Mouse (Mus musculus) embryonic facial prominence, embryonic 13.5 days (tissue): ENCODE data around the gene Ptprt. TPM values are rescaled to one million over a fixed set of nuclear protein-coding genes. Genes with fewer than 3 reads are reported as not detected.

Experiments used
- ATAC-seq: fragments of 200-750 bp; cut with Nextera tagmentation; 2 replicates; pipeline ENCODE4 v1.8.0; 2017; ENCODE audit warnings: low read depth; ENCODE audit not compliant: insufficient number of reproducible peaks, insufficient read depth, low FRiP score, low TSS enrichment
- H3K27ac ChIP-seq: fragments of 300-500 bp; sonication (generic); 2 replicates; pipeline ENCODE4 v1.5.1; 2015; ENCODE audit warnings: moderate library complexity, mild to moderate bottlenecking, inconsistent platforms
- H3K27me3 ChIP-seq: fragments of 300-500 bp; sonication (generic); 2 replicates; pipeline ENCODE4 v1.6.1; 2015; ENCODE audit warnings: mild to moderate bottlenecking, inconsistent platforms
- H3K36me3 ChIP-seq: fragments of 300-500 bp; sonication (generic); 2 replicates; pipeline ENCODE4 v1.6.1; 2015; ENCODE audit warnings: mild to moderate bottlenecking, inconsistent platforms
- H3K4me1 ChIP-seq: fragments of 300-500 bp; sonication (generic); 2 replicates; pipeline ENCODE4 v1.6.1; 2015; ENCODE audit warnings: inconsistent platforms
- H3K4me2 ChIP-seq: fragments of 300-500 bp; sonication (generic); 2 replicates; pipeline ENCODE4 v1.6.1; 2015; ENCODE audit warnings: moderate library complexity, mild to moderate bottlenecking, inconsistent platforms
- H3K4me3 ChIP-seq: fragments of 300-500 bp; sonication (generic); 2 replicates; pipeline ENCODE4 v1.5.1; 2015; ENCODE audit warnings: mild to moderate bottlenecking, inconsistent platforms
- H3K9ac ChIP-seq: fragments of 300-500 bp; sonication (generic); 2 replicates; pipeline ENCODE4 v1.6.1; 2015; ENCODE audit warnings: mild to moderate bottlenecking, inconsistent platforms
- H3K9me3 ChIP-seq: fragments of 300-500 bp; sonication (generic); 2 replicates; pipeline ENCODE4 v1.6.1; 2016; ENCODE audit warnings: inconsistent platforms
- WGBS: fragments of 180-500 bp; shearing (Covaris S2); methylation state at CpG from one replicate; pipeline ENCODE4 v1.1.7; 2015; ENCODE audit warnings: mixed read lengths; 5-methylcytosine and 5-hydroxymethylcytosine counted together
- polyA plus RNA-seq: library from polyadenylated mRNA; unstranded; fragments of >200 nt; fragmentation: Nextera tagmentation; extraction: Ambion mirVana; gene quantifications from 2 replicates; pipeline ENCODE4 v1.2.1, GENCODE M21; 2015

Gene Ptprt
- polyA plus RNA-seq, 1 experiment from 2014 or later = 0.93 TPM

DNA sequence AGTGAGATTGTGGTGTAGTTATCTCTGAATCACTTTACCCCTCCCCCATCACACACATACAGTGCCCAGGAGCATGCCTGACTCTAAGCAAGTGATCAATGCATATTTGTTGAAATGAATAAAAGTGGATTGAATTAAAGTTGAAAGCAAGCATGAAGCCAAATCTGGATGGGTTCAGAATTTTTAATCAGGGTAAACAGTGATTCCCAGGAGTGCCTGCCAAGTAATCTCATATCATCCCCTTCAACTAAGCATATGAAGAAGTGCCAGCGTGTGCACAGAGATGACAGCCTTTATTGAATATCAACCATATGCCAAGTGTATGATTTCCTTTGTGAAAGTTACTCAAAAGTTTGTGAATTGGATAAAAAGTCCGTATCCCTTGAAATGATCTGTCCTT, 893.4 kb downstream of the Ptprt start:
- H3K36me3 ChIP-seq = no peaks in the 10 kb centered on the region
- H3K9me3 ChIP-seq = no peaks in the 10 kb centered on the region
- 65% methylated on average over 2 of the region's 2 CpGs for WGBS
- ATAC-seq = no peak
- no peak overlapping the region for H3K4me2 ChIP-seq
- H3K27ac ChIP-seq = no peak overlapping the region
- no peak overlapping the region for H3K9ac ChIP-seq
- no peaks in the 10 kb centered on the region for H3K4me1 ChIP-seq
- no peak overlapping the region for H3K4me3 ChIP-seq
- H3K27me3 ChIP-seq = no peaks in the 10 kb centered on the region

- Histone ChIP-seq H3K4me2 (no peak overlapping the region), H3K36me3 (no peaks in the 10 kb centered on the region), H3K9me3 (no peaks in the 10 kb centered on the region), H3K4me3 (no peak overlapping the region), H3K27ac (no peak overlapping the region), H3K27me3 (no peaks in the 10 kb centered on the region), H3K4me1 (peaks cover 16% of the 10 kb centered on the region; the same call in 1 of the 2 replicates), H3K9ac (no peak overlapping the region)
- no peak for ATAC-seq
- 52% methylated on average over 4 of the region's 4 CpGs for WGBS
Observed at GRCm38 (mm10) chr2:161713024-161713423, 947.9 kb downstream of the Ptprt start.

GRCm38 (mm10) chr2:161709316-161709715, 951.6 kb downstream of the Ptprt start:
- Histone ChIP-seq H3K36me3 (no peaks in the 10 kb centered on the region), H3K9ac (no peak overlapping the region), H3K4me3 (no peak overlapping the region), H3K27ac (no peak overlapping the region), H3K4me1 (peaks cover 16% of the 10 kb centered on the region; the same call in 1 of the 2 replicates), H3K27me3 (peaks cover 13% of the 10 kb centered on the region), H3K9me3 (no peaks in the 10 kb centered on the region), H3K4me2 (no peak overlapping the region)
- 66% methylated on average over 5 of the region's 5 CpGs for WGBS
- ATAC-seq = no peak

- no peaks in the 10 kb centered on the region for H3K9me3 ChIP-seq
- peaks cover 16% of the 10 kb centered on the region; the same call in 1 of the 2 replicates for H3K4me1 ChIP-seq
- no peaks in the 10 kb centered on the region for H3K36me3 ChIP-seq
- WGBS = 86% methylated on average over 7 of the region's 7 CpGs
- no peak overlapping the region for H3K4me3 ChIP-seq
- H3K4me2 ChIP-seq = no peak overlapping the region
- H3K27ac ChIP-seq = no peak overlapping the region
- H3K27me3 ChIP-seq = peaks cover 13% of the 10 kb centered on the region
- no peak overlapping the region for H3K9ac ChIP-seq
- ATAC-seq = no peak
Observed at GRCm38 (mm10) chr2:161706386-161706915, 954.5 kb downstream of the Ptprt start.

DNA sequence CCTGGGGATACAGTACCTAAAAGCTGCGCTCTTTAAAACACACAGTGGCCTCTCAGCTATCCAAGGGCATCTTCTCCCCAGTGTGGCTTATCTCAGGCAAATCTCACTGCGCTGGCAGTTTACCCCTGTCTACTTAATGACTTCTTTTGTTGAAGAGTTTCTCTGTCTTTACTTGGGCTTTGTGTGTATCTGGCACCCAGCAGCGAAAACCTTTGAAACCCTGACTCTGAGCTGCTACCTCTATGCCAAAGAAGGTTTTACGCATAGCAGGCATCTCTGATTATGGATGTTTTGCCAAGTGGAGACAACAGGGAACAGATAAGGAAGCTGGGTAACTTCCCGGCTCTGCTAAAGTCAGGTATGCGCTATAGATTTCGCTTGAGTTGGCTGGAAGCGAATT, 956.1 kb downstream of the Ptprt start:
- Histone ChIP-seq H3K4me1 (peaks cover 10% of the 10 kb centered on the region; the same call in 1 of the 2 replicates), H3K9ac (no peak overlapping the region), H3K27me3 (peaks cover 13% of the 10 kb centered on the region), H3K27ac (no peak overlapping the region), H3K9me3 (no peaks in the 10 kb centered on the region), H3K36me3 (no peaks in the 10 kb centered on the region), H3K4me3 (no peak overlapping the region), H3K4me2 (no peak overlapping the region)
- no peak for ATAC-seq
- WGBS = 41% methylated on average over 8 of the region's 8 CpGs

DNA sequence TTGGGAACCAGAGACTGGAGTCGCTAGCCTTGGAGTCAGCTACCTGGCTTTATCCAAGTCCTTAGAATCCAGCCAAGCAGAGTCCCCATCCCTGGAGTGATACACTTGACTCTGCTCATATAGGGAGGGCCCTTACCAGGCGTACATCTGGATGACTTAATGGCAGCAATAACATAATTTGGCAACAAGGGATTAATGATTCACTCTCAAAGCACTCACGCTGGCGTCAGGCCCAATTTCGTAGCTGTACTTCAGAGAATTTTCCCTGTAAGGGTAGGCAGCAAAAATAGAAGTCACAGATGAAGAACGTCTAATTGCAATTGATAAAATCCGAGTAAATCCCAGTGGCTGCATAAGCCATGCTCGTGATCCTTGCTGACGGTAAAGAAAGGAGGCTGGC, 956.5 kb downstream of the Ptprt start:
- no peak for ATAC-seq
- Histone ChIP-seq H3K4me3 (no peak overlapping the region), H3K9ac (no peak overlapping the region), H3K4me1 (peaks cover 7% of the 10 kb centered on the region; the same call in 1 of the 2 replicates), H3K4me2 (no peak overlapping the region), H3K9me3 (no peaks in the 10 kb centered on the region), H3K27ac (no peak overlapping the region), H3K36me3 (no peaks in the 10 kb centered on the region), H3K27me3 (peaks cover 13% of the 10 kb centered on the region)
- 39% methylated on average over 9 of the region's 9 CpGs for WGBS

- Histone ChIP-seq H3K9ac (no peak overlapping the region), H3K9me3 (no peaks in the 10 kb centered on the region), H3K27me3 (no peaks in the 10 kb centered on the region), H3K36me3 (no peaks in the 10 kb centered on the region), H3K4me2 (no peak overlapping the region), H3K27ac (no peak overlapping the region), H3K4me3 (no peak overlapping the region), H3K4me1 (no peaks in the 10 kb centered on the region)
- no peak for ATAC-seq
- WGBS = 83% methylated on average over 8 of the region's 8 CpGs
Observed at GRCm38 (mm10) chr2:161695819-161696218, 965.1 kb downstream of the Ptprt start.

DNA sequence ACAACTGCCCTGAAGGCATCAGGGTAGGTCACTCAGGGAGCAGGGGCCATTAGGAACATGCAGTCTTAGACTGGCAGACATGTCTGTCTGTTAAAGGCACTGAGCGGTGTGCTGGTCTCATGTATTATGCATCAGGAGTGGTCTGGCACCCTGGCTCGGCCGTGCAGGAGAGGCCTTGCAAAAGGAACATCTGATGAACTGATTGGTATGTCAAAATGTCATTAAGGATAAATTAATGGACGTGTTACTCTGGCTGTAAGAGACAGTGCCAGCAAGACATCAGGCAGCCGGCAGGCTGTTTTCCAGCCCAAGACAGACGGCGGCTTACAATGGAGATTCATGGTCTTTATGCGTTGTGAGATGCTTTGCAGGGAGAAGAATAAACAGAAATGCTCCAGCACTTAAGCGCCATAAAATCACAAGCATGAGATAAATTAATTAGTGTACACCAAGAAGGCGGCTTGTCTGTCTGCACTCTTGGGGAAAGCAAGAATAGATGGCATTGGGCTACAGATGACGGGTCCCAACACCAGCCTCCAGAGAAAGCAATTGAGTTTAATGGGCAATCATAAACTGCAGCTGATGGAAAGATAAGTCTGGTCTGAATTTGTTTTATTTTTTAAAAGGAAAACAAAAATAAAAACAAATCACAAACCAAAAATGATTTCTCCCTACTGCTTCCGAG, 992.5 kb downstream of the Ptprt start:
- H3K4me1 ChIP-seq = no peaks in the 10 kb centered on the region
- no peaks in the 10 kb centered on the region for H3K9me3 ChIP-seq
- WGBS = 84% methylated on average over 12 of the region's 12 CpGs
- ATAC-seq = no peak
- H3K9ac ChIP-seq = no peak overlapping the region
- no peaks in the 10 kb centered on the region for H3K27me3 ChIP-seq
- no peak overlapping the region for H3K4me2 ChIP-seq
- no peak overlapping the region for H3K4me3 ChIP-seq
- H3K27ac ChIP-seq = no peak overlapping the region
- H3K36me3 ChIP-seq = no peaks in the 10 kb centered on the region

GRCm38 (mm10) chr2:161661912-161662311, 999.0 kb downstream of the Ptprt start:
- H3K4me2 ChIP-seq = no peak overlapping the region
- H3K9me3 ChIP-seq = no peaks in the 10 kb centered on the region
- ATAC-seq = no peak
- H3K9ac ChIP-seq = no peak overlapping the region
- no peak overlapping the region for H3K27ac ChIP-seq
- H3K36me3 ChIP-seq = no peaks in the 10 kb centered on the region
- H3K4me1 ChIP-seq = no peaks in the 10 kb centered on the region
- no peaks in the 10 kb centered on the region for H3K27me3 ChIP-seq
- H3K4me3 ChIP-seq = no peak overlapping the region
- 45% methylated on average over 5 of the region's 5 CpGs for WGBS

DNA sequence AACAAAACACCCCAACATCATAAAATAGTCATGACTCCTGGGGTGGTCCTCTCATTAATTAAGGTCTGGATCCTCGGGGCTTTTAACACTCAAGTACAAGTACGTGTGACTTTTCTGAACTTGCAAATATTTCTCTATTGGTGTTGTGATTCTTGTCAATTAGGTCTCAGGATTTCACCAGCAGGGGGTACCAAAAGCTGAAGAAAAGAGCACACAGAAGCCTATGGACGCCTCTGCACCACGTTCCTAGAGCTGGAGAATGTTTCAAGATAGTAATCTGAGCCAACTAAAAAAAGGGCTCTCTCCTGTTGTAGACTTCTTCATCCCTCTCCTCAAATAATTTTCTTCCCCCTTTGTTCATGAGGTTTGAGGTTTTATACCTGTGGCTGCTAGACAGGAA, 1000.1 kb downstream of the Ptprt start:
- no peak for ATAC-seq
- Histone ChIP-seq H3K9me3 (no peaks in the 10 kb centered on the region), H3K27me3 (no peaks in the 10 kb centered on the region), H3K4me1 (no peaks in the 10 kb centered on the region), H3K36me3 (no peaks in the 10 kb centered on the region), H3K4me3 (no peak overlapping the region), H3K9ac (no peak overlapping the region), H3K27ac (no peak overlapping the region), H3K4me2 (no peak overlapping the region)
- 31% methylated on average over 4 of the region's 4 CpGs for whole genome bisulfite sequencing

- H3K36me3 ChIP-seq = no peaks in the 10 kb centered on the region
- WGBS = 84% methylated on average over 4 of the region's 4 CpGs
- no peak overlapping the region for H3K4me3 ChIP-seq
- H3K9me3 ChIP-seq = no peaks in the 10 kb centered on the region
- H3K27me3 ChIP-seq = no peaks in the 10 kb centered on the region
- H3K4me2 ChIP-seq = no peak overlapping the region
- no peak overlapping the region for H3K9ac ChIP-seq
- no peaks in the 10 kb centered on the region for H3K4me1 ChIP-seq
- H3K27ac ChIP-seq = no peak overlapping the region
- ATAC-seq = no peak
Observed at GRCm38 (mm10) chr2:161657046-161657445, 1003.9 kb downstream of the Ptprt start.

DNA sequence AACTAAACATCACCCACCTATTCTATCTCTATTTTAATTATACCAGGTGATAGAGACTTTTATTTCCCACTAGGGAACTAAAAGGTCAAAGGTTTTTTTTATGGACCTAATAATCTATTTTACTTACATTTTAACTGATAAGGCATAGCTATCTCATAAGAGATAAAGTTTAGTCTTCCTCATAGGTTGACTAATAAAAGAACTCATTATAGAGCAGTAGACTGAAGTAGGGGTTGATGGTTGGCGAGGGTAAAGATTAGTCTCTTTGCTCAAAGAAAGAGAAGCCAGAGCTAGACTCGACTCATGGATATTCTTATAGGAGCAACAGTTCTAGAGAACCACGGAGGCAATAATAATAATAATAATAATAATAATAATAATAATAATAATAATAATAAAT, 1004.3 kb downstream of the Ptprt start:
- no peaks in the 10 kb centered on the region for H3K9me3 ChIP-seq
- H3K27me3 ChIP-seq = no peaks in the 10 kb centered on the region
- ATAC-seq = no peak
- no peaks in the 10 kb centered on the region for H3K4me1 ChIP-seq
- H3K36me3 ChIP-seq = no peaks in the 10 kb centered on the region
- no peak overlapping the region for H3K27ac ChIP-seq
- WGBS = 88% methylated on average over 3 of the region's 3 CpGs
- H3K4me3 ChIP-seq = no peak overlapping the region
- no peak overlapping the region for H3K4me2 ChIP-seq
- no peak overlapping the region for H3K9ac ChIP-seq
